Mouse (Mus musculus): ENCODE data around the gene H2-Ab1.

GRCm38 (mm10) chr17:34211746-34212365 is 45.6 kb upstream of the H2-Ab1 start:
- TF ChIP-seq ZC3H11A (IDR thresholded peaks at IDR 0.05; ENCODE audit: borderline replicate concordance, low read depth, low read length) (no peak), HCFC1 (IDR thresholded peaks at IDR 0.05; ENCODE audit: borderline replicate concordance, insufficient read depth, low read length) (no peak)

Data from ES-E14 (cell line).